Mouse (Mus musculus) retina, postnatal 1 day (tissue): ENCODE measurements around the gene Mgat5b.
A peak's percentile ranks its signal among the peaks of the same experiment; 100 is the strongest.

Experiments used
- DNase-seq: peaks from one replicate; pipeline ENCODE4 v3.0.0-alpha.2; 2012

The Mgat5b gene

DNA sequence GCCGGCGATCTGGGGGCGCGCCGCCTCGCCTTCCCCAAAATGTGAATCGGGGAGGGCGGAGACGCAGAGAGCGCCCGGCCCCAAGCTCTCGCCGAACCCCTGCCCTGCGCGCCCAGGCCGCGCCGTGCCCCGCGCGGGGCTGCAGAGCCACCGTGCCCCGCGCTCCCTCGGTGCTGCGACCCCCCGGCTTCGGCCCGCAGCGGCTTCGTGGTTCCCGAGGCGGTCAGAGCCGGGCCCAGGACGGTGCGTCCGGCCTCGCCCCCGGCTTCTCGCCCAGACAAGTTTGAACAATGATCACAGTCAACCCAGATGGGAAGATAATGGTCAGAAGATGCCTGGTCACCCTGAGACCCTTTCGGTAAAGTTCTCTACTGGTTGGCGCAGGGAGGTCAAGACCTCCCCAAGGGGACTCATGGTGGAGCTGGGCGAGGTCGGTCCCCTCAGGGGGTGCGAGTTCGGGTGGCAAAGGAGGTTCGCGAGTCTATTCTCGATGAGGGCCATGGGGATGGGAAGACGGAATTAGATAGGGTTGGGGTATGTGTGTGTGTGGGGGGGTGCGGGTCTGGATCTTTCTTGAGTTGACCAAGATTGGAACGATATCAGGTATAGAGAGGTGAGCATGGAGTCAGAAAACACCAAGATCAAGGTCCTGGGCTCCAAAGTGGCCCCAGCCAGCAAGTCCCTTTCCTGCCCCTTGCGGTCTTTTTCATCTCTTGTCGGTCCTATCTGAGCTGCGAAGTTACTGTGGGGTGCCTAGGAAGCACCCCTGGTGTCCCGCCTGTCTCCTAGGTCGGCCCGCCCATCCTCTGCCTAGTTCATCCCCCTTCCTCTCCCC lies 740 bp downstream of the Mgat5b start:
- DNase-seq: no peak

DNA sequence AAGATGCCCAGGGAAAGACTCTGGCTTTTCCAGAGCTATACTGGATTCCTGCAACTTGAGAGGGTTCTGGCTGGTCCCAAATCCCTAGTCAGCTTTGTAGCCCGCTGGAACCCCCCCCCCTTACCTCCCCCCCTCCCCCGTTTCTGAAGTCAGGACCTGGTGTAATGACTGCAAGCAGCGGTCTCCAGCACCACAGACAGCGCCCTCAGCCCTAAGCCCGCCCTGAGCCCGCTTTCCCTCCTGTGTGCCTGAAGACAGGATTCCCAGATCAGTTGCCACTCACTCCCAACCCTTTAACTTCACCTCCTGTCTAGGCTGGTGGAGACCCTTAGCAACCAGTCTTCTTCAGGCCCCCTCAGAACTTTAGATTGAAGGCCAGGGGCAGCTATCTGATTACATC lies 2.1 kb downstream of the Mgat5b start:
- DNase-seq: no peak

DNA sequence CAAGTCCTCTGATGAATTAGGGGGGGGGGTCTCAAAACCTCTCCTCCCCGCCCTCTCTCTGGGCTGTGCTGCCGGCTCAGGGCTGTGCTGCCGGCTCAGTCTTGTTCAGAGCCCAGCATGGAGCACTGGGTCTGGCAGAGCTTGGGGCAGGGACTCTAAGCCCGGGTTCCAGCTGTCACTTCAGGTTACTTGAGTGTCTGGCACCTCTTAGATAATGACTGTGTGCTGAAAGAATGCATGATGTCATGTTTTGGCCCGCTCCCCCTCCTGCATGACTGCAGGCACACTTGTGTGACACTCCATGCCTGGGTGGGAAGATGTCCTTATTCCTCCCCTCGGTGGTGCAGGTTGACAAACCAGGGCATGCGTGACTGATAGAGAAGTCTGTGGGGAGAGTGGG lies 3.4 kb downstream of the Mgat5b start:
- DNase-seq: peak; percentile 86

DNA sequence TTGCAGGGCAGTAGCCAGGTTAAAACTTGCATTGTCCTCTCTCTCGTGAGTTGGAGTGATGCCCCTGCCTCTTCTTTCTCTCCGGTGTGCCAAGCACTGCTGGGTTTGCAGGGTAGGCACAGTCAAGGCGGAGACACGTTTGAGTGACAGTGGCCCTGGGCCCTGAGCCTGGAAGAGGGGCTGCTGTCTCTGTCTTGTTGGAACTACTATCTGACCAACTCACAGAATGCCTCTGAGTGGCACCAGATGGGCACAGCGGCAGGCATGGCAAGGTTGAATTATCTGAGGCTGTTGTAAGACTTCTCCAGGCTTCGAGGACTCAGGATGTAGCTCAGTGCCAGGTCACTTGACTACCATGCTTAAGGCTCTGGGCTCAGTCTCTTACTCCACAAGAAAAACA lies 9.4 kb downstream of the Mgat5b start:
- DNase-seq: no peak

DNA sequence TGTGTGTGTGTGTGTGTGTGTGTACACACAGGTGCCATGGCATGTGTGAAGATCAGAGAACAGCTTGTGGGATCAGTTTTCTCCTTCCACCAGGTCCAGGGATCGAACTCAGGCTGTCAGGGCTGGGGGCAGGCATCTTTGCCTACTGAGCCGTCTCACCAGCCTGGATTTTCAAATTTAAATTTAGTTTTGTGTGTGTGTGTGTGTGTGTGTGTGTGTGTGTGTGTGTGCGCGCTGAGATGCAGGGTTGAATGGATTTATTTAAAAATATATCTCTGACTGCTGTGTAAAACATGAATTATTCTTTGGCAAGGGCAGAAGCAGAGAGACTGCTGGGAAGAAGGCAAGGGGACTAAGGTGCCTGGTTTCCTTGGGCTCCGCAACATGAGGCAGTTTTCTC lies 16.2 kb downstream of the Mgat5b start:
- no peak for DNase-seq

DNA sequence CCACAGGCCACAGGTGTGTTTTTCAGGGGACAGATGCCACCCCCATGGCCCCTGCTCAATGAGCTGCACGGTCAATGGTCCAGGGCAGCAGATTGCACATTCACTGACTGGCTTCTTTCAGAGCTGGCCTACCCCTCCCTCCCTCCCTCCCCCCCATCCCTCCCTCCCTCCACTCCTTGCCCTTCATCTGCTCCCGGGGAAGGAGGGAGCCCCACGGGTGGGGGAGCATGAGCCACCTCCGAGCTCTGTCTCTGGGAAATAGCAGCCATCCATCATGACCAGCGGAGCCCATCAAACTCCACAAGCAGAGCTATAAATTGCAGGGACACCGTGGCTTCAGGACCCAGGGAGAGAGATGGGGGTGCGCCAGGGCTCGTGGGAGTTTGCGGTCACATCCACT lies 16.7 kb downstream of the Mgat5b start:
- peak; percentile 43 for DNase-seq

DNA sequence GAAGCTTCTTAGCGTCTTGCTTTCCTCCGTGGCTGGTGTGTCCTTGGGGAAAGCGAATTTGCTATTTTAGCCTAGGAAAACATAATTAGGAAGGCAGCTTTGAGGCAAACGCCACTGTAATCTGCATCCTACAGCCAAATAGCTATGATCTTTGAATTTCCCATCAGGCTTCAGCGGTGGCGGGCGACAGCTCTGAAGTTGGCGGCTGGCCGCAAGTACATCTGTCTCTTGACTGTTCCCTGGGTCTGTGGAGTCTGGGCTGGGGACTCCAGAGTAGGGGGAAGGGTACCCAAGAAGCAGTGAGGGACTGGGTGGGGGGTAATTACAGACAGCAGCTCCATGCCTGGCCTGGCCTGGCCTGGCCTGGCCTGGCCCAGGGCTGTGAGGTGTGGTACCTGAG lies 17.3 kb downstream of the Mgat5b start:
- no peak for DNase-seq

DNA sequence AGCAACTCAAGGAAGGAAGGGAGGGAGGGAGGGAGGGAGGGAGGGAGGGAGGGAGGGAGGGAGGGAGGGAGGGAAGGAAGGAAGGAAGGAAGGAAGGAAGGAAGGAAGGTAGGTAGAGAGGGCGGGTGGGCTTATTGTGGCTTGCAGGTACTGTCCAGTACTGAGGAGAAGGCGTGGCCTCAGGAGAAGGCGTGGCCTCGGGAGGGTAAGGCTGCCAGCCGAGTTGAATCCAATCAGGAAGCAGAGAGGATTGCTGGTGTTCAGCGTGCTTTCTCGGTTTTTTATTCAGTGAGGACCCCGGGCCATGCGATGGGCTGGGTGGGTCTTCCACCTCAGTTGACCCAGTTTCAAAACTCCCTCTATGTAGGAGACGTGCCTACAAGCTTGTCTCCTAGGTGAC lies 18.5 kb downstream of the Mgat5b start:
- no peak for DNase-seq

DNA sequence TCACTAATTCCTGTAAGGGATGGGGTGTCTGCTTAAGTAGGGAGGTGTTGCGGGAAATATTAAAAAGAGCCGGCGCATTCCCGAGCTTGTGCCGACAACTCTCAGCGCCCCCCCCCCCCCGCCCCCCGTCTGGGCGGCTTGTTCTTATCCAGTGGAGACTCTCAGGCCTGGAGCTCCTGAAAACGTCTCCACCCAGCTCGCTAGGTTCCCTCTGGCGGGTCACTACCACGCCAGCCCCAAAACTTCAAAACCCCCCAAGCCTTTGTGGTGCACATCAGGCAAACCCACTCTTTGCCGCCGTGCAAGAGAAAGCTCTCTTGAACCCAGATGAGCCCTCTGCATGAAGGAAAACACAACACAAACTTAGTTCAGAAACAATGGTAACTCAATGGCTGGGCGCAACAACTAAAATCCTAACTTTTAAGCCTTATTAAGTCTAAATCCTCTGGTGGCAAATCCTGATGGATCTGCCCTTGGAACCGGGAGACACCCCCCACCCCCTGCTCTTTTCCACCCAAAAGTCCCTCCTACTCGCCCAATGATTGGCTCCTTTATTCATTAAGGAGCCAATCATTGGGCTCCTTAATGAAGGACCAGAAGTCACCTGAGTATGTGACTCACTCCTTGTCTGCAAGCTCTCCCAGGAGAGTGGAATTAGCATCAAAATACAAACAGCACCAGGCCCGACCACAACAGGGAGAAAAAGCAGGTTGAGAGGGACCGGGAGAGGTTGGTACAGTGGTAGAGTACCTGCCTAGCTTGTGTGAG lies 21.6 kb downstream of the Mgat5b start:
- no peak for DNase-seq

DNA sequence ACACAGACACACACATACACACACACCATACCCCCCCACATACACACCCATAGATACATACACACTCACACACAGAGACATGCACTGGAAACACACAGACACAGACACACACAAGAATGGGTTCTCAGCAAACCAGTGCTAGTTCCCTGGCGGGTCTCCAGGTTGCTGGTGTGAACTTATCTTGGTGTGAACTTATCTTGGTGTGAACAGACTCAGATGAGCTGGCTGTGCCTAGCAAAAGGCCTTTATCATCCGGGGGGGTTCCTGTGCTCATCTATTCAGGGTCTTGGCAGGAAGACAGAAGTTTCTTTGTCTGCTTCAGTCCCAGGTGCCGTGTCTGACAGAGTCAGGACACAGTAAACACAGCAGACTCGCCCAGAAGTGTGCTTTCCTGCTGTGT lies 25.7 kb downstream of the Mgat5b start:
- DNase-seq: no peak

DNA sequence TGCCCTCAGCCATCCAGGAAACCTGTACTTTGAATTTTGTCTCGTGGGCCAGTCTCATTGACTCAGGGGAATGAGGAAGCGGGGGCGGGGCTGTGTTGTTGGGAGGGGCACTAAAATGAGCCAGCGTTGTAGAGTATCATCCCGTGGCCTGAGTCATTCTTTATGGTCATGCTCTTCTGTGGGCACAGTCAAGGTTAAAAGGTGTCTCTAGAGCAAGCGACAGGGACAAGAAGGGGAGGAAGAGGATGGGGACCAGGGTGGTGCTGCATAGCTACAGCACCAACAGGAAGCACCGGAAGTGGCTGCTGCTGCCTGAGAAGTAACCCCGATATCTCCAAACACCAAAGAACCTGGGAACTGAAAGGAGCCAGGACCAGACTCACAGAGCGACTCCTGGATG lies 31.2 kb downstream of the Mgat5b start:
- no peak for DNase-seq

DNA sequence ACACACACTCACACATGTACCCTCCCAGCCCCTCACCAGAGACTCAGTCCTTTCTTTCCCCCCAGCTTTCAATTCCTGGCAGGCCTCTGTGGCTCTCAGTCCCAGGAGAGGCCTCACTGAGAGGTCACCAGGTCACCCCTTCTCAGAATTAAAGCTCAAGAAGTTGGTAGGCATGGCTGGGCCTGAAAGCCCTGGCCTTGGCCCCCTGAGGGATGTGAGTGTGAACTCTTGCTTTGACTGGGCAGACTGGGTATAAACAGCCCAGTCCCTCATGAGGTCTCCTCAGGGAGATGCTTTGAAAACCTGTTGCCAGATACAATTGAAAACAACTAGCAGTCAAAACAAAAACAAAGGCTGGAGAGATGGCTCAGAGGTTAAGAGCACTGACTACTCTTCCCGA lies 32.8 kb downstream of the Mgat5b start:
- DNase-seq: no peak

DNA sequence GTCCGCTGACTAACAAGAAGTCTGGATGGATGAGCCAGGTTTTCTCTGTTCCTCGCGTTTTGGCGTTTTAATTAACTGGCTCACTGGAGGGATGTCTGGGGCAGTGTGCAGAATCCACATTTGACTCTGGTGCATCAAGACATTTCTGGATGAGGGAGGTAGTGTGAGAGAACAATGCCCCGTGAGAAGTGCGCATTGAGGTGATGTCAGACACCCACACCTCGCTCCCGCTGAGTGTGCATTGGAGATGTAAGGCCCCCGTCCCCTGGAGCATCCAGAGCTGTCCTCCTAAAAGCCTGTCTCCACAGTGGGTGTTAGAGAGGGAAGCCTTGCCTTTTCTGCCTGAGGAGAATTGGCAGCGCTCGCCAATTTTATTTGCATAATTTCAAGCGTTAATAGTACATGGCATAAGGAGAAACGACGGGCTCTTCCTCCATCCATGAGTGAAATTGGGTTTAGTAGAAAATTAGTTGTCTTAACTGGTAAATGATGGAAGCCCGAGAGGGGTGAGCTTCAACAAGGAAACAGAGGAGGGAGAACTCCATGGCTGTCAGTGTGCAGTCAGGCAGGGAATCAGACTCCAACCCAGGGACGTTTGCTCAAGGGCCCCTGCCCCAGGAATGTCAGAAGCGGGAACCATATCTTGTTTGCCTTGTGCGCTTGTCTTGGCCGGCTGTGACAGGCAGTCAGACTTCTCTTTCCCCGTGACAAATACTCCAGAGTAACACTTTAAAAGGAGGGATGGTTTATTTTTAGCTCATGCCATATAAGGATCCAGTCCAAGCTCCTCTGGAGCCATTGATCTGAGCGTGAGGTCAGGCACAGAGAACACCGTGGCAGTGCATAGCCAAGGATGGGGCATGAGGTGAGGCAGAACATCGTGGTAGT lies 35.8 kb downstream of the Mgat5b start:
- peak; percentile 61 for DNase-seq

DNA sequence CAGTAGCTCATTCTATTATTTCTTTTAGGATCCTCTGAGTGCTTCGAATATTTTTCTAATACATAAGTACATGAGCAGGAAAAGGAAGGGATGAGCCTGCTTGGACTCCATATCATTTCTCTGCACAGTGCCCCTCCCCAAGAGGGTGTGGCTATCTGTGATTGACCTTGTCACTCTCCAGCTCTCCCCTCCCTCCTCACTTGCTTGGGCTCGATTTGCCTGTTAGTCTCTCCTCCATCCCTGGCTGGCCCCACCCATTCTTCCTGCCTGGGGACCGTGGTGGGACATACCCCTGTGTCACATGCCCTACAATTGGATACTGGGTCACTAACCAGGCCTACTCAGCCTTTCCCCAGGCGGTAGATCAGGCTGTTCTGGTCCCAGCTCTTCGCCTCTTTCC lies 39.9 kb downstream of the Mgat5b start:
- no peak for DNase-seq

DNA sequence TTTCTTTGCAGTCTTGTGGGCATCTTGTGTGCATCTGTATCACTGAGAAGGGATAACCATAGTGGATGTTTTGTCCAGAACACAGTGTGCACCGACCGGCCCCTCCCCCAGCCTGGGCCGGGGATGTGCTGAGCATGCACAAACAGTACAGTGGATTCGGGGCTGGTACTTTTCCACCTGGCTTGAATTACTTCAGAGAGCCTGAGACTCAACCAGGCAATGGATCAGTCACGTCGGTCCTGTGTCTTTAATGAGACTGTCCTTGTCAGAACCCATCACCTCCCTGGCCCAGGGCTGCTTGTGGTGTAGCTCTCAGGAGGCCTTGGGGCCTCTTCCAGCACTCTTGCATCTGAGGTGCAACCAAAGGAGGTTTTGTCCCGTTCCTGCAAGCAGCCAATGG lies 46.4 kb downstream of the Mgat5b start:
- no peak for DNase-seq

DNA sequence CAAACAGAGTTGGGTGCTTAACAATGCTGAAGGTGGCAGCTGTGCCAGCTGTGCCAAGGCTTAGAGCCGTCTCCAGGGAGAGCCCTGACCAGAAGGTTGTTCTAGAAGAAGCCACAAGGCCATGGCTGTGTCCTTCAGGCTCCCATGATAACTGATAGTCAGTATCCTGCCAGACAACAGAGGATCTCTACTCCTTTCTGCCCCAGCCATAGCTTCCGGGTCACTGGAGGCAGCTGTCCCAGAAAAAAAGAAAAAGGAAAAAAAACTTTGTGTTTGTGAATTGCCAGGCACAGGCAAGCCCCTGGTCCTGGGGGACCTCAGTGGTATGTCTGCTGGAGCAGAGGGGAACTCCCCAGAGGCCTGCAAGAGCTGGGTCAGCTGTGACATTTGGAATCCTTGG lies 47.3 kb downstream of the Mgat5b start:
- DNase-seq: peak; percentile 63

DNA sequence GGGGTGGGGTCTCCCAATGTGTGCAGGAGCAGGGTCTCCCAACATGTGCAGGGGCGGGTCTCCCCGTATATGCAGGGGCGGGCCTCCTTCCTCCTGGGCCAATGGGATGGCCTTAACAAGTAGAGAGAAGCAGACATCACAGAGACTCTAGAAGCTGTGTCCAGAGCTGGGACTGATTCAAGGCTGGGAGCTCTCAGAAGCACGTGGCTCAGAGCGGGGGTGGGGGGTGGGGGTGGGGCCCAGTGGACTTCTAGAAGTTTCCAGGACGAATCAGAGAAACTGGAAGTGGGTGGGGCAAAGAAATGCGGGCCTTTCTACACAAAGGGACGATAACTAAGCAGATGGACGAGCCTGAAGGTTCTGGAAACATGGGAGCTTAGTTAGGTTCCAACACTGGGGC lies 49.9 kb downstream of the Mgat5b start:
- no peak for DNase-seq

DNA sequence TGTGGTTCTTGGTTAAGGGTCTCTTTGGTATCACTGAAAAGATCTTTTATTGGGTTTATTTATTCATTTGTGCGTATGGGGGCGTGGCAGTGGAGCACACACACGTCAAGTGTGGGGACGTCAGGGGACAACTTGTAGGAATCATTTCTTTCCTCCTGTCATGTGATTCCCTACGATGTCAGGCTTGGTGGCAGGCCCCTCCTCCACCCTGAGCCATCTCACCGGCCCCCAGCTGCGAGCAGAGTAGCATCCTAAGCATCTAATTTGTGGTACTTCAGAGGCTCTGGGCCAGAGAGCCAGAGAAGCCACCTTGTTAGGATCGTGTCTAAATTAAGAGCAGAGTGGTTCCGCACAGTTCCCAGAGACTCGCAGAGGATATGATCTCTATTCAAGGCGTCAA lies 50.8 kb downstream of the Mgat5b start:
- DNase-seq: no peak

DNA sequence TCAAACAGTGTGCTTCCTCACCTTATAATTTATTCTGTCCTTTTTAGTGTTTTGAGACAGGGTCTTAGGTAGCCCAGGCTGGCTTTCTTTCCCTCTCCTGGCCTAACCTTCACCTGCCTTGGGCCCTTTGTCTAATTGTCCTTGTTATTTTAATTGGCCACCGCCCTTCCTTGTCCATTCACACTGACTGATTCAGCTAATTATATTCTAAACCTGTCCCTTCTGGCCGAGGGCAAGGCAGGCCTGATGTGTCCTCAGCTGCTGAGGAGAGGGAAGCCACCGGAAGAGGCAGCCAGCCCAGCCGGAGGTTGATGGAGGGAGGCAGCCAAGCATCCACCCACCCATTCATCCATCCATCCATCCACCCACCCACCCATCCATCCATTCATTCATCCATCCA lies 52.2 kb downstream of the Mgat5b start:
- DNase-seq: no peak

DNA sequence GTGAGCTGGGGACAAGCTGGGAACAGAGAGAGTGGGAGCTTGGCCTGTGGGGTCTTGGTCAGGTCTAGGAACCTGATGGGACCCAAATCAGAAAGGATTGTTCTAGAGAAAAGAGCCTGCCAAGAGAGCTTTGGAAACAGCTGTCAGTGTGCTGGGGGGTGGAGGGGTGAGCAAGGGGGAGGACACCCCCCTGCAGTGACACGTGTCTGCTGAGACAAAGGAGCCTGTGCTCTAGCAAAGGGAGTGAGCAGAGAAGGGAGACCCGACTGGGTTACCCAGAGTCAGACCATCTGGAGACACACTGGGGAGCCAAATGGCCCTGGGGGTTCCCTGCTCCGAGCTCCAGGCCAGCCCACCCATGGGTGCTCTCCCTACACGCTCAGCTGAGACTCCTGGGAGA lies 54.2 kb downstream of the Mgat5b start:
- DNase-seq: peak; percentile 58

DNA sequence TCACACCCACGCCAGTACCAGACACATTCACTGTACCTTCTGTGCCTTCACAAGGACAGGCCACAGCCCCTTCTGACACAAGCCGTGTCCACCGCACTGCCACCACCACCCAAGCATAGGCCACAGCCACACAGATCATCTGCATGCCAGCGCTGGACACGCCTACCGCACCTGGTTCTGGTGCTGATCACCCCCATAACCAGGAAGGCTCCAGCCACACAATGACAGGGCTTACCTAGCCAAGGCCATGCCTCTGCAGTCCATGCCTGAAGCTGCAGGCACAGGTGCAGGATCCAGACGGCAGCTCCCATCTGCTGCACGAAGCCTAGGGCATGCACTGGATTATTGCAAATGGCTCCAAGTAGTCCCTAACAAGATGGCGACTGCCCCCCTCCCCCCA lies 54.8 kb downstream of the Mgat5b start:
- no peak for DNase-seq

DNA sequence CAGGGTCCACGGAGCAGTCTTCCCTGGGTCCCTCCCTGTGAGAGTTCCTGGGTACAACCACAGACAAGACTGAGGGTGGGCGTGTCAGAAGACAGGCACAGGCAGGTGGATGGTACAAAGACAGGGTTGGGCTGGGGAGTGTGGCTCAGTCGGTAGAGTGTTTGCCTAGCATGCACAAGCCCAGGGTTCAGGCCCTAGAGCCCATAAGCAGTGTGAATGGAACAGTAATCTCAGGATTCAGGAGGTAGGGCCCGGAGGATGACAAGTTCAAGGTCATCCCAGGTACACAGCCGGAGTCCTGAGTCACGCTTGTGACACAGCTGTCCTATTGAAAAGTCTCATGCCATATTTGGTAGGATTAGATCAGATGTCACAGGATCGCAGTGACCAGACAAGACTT lies 55.7 kb downstream of the Mgat5b start:
- DNase-seq: no peak

DNA sequence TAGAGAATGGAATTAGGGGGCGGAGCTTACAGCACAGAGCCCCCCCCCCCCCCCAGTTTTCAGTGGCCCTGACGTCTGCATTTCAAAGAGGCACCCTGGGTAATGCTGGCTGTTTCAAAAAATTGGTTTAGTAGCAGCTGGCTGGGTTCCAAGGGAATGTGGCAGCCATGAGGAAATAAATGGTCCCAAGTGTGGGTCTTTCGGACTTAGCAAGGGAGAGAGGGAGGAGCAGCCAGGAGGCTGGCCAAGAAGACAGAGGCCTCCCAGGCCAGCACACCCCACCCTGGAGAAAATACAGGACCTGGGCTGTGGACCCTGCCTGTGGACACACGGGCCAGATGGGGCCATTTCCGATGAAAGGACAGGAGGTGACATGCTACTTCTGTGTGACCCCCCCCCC lies 61.6 kb downstream of the Mgat5b start:
- DNase-seq: peak; percentile 72

DNA sequence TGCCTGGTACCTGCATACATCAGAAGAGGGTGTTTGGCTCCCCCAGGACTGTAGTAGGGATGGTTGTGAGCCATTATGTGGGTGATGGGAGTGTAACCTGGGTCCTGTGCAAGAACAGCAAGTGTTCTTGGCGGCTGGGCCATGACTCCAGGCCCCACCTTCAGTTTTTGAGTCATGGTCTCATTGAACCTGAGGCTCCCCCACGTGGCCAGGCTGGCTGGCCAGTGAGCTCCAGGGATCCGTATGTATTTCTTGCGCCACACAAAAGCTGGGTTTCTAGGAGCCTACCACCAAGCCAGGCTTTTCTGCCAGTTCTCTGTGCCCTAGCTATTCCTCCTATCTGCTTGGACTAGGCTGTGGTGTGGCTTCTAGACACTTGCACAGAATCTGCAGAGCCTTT lies 63.9 kb downstream of the Mgat5b start:
- no peak for DNase-seq
